Mouse (Mus musculus) spleen, adult 2 months (tissue): ENCODE data around the gene Atoh1.

Experiments
- CTCF ChIP-seq: fragments of 200-500 bp; IDR thresholded peaks from 2 replicates; pipeline ENCODE4 v1.5.1; 2011; ENCODE audit warnings: mild to moderate bottlenecking, inconsistent platforms; ENCODE audit not compliant: insufficient read depth, insufficient read length, insufficient replicate concordance; ENCODE audit errors: extremely low read depth
- POLR2A ChIP-seq: fragments of 200-500 bp; IDR thresholded peaks from 2 replicates; pipeline ENCODE4 v1.6.1; 2011; ENCODE audit warnings: low read depth, low read length, inconsistent platforms

DNA sequence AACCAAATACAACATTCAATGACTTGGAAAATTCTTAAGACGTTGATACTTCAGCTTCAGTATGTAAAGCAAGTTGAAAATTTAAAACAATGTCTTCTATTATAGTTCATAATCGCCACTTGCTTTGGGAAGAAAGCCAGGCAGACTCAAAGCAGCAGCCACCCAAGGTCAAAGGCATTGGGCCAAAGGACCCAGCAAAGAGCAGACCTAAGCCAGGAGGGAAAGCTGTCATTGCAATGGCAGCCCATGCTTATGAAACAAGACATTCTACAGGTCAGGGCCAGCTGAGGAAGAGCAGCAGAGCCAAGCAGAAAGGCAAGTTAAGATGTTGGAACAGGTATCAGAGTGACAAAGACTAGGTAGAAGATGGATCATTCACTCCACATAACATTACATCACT lies 25.3 kb upstream of the Atoh1 start:
- TF ChIP-seq CTCF (no peak), POLR2A (no peak)
